Mouse (Mus musculus): Measurements from ENCODE around the gene Dpp8.

The Dpp8 gene

GRCm38 (mm10) chr9:65085270-65085669 lies 53.1 kb downstream of the Dpp8 start:
- no peak for DNase-seq (ENCODE audit: low read depth, low spot score)

GRCm38 (mm10) chr9:65086801-65087200 lies 54.6 kb downstream of the Dpp8 start:
- no peak for DNase-seq (ENCODE audit: low read depth, low spot score)

- peak; percentile 3 for DNase-seq (ENCODE audit: low read depth, low spot score)
Observed at GRCm38 (mm10) chr9:65087490-65087889, 55.3 kb downstream of the Dpp8 start.

GRCm38 (mm10) chr9:65094237-65094636 lies 62.0 kb downstream of the Dpp8 start:
- DNase-seq (ENCODE audit: low read depth, low spot score), result peak; percentile 15

GRCm38 (mm10) chr9:65100991-65101685 lies 68.9 kb downstream of the Dpp8 start, which contains the start of gene Igdcc4:
Gene Igdcc4, plus strand, starts transcription at chr9:65101486.
- no peak for DNase-seq (ENCODE audit: low read depth, low spot score)

GRCm38 (mm10) chr9:65101686-65102376 lies 69.6 kb downstream of the Dpp8 start:
- no peak for DNase-seq (ENCODE audit: low read depth, low spot score)

- no peak for DNase-seq (ENCODE audit: low read depth, low spot score)
Observed at GRCm38 (mm10) chr9:65102377-65103172, 70.4 kb downstream of the Dpp8 start.

- DNase-seq (ENCODE audit: low read depth, low spot score), result no peak
Observed at GRCm38 (mm10) chr9:65103173-65103752, 71.0 kb downstream of the Dpp8 start.

- DNase-seq (ENCODE audit: low read depth, low spot score), result no peak
Observed at GRCm38 (mm10) chr9:65106821-65107220, 74.6 kb downstream of the Dpp8 start.

GRCm38 (mm10) chr9:65107893-65108292 lies 75.7 kb downstream of the Dpp8 start:
- DNase-seq (ENCODE audit: low read depth, low spot score), result no peak

- no peak for DNase-seq (ENCODE audit: low read depth, low spot score)
Observed at GRCm38 (mm10) chr9:65109132-65110072, 77.2 kb downstream of the Dpp8 start.

GRCm38 (mm10) chr9:65111698-65112097 lies 79.5 kb downstream of the Dpp8 start:
- no peak for DNase-seq (ENCODE audit: low read depth, low spot score)

GRCm38 (mm10) chr9:65113694-65114093 lies 81.5 kb downstream of the Dpp8 start:
- DNase-seq (ENCODE audit: low read depth, low spot score), result no peak

- no peak for DNase-seq (ENCODE audit: low read depth, low spot score)
Observed at GRCm38 (mm10) chr9:65115891-65116290, 83.7 kb downstream of the Dpp8 start.

GRCm38 (mm10) chr9:65117516-65117915 lies 85.3 kb downstream of the Dpp8 start:
- no peak for DNase-seq (ENCODE audit: low read depth, low spot score)

- DNase-seq (ENCODE audit: low read depth, low spot score), result peak; percentile 72
Observed at GRCm38 (mm10) chr9:65120935-65121334, 88.7 kb downstream of the Dpp8 start.

GRCm38 (mm10) chr9:65122545-65122944 lies 90.3 kb downstream of the Dpp8 start:
- DNase-seq (ENCODE audit: low read depth, low spot score), result no peak

GRCm38 (mm10) chr9:65123552-65124168 lies 91.4 kb downstream of the Dpp8 start:
- DNase-seq (ENCODE audit: low read depth, low spot score), result no peak

- no peak for DNase-seq (ENCODE audit: low read depth, low spot score)
Observed at GRCm38 (mm10) chr9:65128123-65128815, 96.1 kb downstream of the Dpp8 start.

- no peak for DNase-seq (ENCODE audit: low read depth, low spot score)
Observed at GRCm38 (mm10) chr9:65131717-65132116, 99.5 kb downstream of the Dpp8 start.
